Mouse (Mus musculus): ENCODE results near the gene Jag2.

Jag2 gene

DNA sequence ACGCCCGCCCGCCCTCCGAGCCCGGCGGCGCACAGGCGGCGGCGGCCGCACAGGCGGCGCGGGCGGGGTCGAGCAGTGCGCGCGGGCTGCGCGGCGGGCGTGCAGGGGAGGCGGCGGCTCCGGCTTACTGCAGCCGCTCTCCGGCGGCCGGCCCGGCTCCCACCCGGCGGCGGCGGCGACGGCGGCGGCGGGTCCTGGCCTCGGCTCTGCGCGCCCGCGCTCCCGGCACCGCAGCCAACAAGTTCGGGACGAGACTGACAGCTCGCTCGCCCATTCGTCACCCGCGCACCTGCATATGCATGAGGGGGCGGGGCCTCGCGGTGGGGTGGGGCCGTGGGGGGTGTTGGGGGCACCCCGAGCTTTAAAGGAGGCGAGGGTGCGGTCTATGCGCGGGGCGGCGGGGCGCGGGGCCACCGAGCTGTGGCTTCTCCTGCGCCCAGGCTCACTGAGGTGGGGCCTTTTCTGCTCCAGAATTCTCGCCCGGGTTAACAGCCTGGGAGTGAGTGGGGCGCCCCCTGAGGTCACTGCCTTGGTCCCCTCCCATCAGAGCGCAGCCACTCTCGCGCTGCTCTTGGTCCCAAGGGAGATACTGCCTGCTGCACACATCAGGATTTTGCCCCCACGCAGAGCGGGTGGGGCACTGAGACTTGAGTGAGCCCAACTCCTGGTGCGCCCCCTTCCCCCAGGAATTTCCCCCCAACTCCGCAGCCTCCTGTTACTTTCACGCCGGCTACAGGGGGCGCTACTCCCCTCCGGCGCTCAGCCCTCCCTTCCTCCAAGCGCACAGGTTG, at the start of gene Jag2:
Gene Jag2, minus strand, starts transcription at position 215 of the 791 bp plus-strand sequence.
- DNase-seq (ENCODE audit: low spot score) = no peak

DNA sequence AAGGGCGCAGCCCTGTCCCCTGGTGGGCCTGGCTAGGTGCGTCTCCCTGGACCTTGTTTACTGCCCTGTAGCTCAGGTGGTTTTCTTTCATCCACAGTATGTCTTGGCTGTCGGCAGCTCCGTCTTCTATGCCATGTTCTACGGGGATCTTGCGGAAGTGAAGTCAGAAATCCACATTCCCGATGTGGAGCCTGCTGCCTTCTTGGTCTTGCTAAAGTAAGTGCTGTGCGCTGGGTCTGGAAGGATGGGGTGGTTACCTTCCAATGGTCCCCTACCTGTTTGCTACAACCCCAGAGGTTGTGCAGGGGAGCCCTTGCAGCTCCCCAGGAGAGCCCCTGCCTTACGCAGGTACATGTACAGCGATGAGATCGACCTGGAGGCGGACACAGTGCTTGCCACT, 47.6 kb upstream of the Jag2 start:
- DNase-seq (ENCODE audit: low spot score) = no peak

- DNase-seq (ENCODE audit: low spot score) = peak; percentile 73
Observed at GRCm38 (mm10) chr12:112976371-112977073, 46.9 kb upstream of the Jag2 start, which contains the start of gene Btbd6. Btbd6 (plus strand) TSS chr12:112976482.

DNA sequence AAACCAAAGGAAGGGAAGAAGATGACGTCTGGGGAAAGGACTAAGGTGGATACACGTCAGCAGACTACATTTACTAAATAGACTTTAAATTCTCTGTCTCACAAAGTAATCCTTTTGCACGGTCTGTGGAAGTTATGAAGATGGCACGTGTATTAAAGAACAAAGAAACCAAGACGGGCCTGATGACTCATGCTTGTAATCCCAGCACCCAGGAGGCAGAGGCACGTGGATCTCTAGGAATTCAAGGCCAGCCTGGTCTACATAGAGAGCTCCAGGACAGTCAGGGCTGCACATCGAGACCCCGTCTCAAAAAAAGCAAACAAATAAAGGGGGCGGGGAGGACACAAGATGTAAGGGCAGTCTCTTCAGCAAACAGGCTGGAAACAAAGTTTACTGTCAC, 45.2 kb upstream of the Jag2 start:
- no peak for DNase-seq (ENCODE audit: low spot score)

- no peak for DNase-seq (ENCODE audit: low spot score)
Observed at GRCm38 (mm10) chr12:112969616-112970015, 40.0 kb upstream of the Jag2 start.

- no peak for DNase-seq (ENCODE audit: low spot score)
Observed at GRCm38 (mm10) chr12:112968943-112969342, 39.4 kb upstream of the Jag2 start.

- DNase-seq (ENCODE audit: low spot score) = no peak
Observed at GRCm38 (mm10) chr12:112965783-112966182, 36.2 kb upstream of the Jag2 start.

GRCm38 (mm10) chr12:112961872-112962271, 32.3 kb upstream of the Jag2 start:
- no peak for DNase-seq (ENCODE audit: low spot score)

GRCm38 (mm10) chr12:112961428-112961827, 31.9 kb upstream of the Jag2 start:
- no peak for DNase-seq (ENCODE audit: low spot score)

- no peak for DNase-seq (ENCODE audit: low spot score)
Observed at GRCm38 (mm10) chr12:112959421-112959820, 29.8 kb upstream of the Jag2 start.

GRCm38 (mm10) chr12:112958303-112958702, 28.7 kb upstream of the Jag2 start:
- no peak for DNase-seq (ENCODE audit: low spot score)

- DNase-seq (ENCODE audit: low spot score) = peak; percentile 74
Observed at GRCm38 (mm10) chr12:112955800-112956199, 26.2 kb upstream of the Jag2 start.

GRCm38 (mm10) chr12:112952926-112953565, 23.5 kb upstream of the Jag2 start:
- no peak for DNase-seq (ENCODE audit: low spot score)

DNA sequence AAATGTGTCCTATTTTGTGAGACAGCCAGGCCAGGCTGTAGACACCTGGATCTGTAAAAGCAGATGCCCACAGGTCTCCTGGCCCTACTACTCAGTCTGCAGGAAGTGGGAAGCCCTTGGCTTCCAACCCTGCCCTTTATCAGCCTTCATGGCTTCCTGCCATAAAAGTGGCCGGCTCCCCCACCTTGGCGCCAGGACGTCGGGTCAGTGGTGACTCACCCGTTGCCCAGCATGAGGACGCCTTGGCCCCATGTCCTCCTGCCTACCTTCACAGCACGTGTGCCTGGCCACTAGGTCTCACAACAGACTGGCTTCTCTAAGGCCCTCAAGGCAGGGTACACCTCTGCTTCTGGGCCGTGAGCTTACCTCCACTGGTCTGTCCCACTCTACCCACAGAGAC, 22.9 kb upstream of the Jag2 start:
- DNase-seq (ENCODE audit: low spot score) = no peak

- no peak for DNase-seq (ENCODE audit: low spot score)
Observed at GRCm38 (mm10) chr12:112951150-112951842, 21.7 kb upstream of the Jag2 start.

GRCm38 (mm10) chr12:112950761-112951129, 21.2 kb upstream of the Jag2 start:
- DNase-seq (ENCODE audit: low spot score) = no peak

- DNase-seq (ENCODE audit: low spot score) = peak; percentile 74
Observed at GRCm38 (mm10) chr12:112950040-112950760, 20.6 kb upstream of the Jag2 start.

GRCm38 (mm10) chr12:112947307-112947706, 17.7 kb upstream of the Jag2 start:
- peak; percentile 51 for DNase-seq (ENCODE audit: low spot score)

GRCm38 (mm10) chr12:112943669-112944068, 14.1 kb upstream of the Jag2 start:
- no peak for DNase-seq (ENCODE audit: low spot score)

- DNase-seq (ENCODE audit: low spot score) = peak; percentile 68
Observed at GRCm38 (mm10) chr12:112941776-112942713, 12.5 kb upstream of the Jag2 start, which contains the start of gene Nudt14. Nudt14 (minus strand) TSS chr12:112942124.

Measured in c-Kit-positive CD71-positive TER-119-positive erythroid progenitor cells, embryonic 14.5 days (primary cell).